Mouse (Mus musculus) embryo, embryonic 10.5 days (tissue): ENCODE results near the gene Defb25.

ENCODE experiments used
- DNase-seq: peaks from one replicate; pipeline ENCODE4 v3.0.0-alpha.2; 2015; ENCODE audit warnings: low spot score

Defb25 gene

DNA sequence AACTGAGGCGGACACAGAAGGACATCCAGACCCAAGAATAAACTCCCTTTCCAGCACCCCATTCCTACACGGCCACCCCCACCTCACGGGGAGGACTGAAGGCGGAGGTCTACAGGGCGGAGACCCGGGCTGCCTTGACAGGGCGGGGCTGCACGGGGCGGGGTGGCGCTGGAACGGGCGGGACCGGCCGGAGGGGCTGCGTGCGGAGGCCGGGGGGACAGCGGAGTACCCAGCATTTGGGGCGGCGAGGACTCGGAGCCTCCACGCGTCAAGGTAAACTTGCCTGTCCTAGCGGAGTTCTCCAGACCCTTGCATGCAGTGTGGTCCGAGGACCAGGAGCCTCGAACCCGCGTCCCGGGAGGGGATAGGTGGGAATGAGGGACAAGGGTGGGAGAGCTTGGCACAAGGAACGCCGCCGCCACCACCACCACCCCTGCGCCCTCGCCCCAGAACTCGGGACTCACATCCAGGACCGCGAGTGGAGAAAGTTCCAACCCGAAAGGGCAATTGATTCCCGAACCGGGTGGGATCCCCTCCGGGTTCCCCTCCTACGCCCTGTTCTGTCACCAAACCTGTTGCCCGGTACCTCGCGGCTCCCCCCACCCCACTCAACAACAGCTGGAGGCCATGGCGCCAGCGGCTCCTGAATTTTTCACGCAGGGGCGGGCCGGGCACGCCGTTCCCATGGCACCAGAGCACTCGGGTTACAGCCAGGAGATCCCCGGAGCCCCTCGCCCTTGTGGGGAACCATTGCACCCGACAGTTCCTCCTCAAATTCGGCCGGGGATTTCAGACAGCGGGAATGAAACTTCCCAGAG, 4.1 kb upstream of the Defb25 start, which contains the start of gene Rem1:
Gene Rem1 (plus strand): TSS at position 178 of the 818 bp plus-strand sequence.
- peak; percentile 52 for DNase-seq

DNA sequence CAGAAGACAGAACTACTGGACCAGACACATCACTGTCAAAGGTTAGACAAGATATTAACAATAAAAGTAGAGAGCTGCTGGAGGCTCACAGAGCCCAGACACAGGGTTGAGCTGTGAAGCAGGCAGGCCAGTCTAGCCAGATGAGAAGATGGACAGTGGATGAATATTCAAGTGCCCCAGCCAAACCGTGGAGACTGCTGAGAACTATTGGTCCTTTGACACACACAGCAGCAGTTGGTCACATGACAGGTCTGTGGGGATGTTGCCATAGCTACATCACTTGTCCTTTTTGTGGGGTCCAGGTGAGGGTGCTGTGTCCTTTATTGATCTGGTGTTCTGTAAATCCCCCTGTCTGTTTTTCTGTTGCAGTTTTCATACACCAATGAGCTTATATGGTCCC, 2.4 kb upstream of the Defb25 start:
- DNase-seq: no peak

GRCm38 (mm10) chr2:152624566-152624965, 1.7 kb upstream of the Defb25 start:
- no peak for DNase-seq

DNA sequence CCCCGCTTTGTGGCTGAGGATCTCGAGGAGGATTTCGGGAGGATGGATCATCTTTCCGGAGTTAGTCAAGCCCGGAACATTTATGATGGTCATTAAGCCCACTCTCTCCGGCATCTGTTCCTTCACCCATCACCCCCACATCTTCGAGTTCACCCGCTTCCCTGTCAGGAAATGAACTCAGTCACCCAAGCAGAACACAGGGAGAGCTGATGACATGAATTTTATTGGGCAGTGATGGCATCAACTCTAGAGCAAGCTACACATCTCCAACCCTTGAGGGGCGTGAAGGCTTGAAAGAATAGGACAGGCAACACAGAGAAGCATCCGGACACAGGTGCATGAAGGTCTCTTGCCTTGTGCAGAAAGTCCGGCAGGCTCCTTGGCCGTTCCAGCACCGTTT, 702 bp downstream of the Defb25 start:
- DNase-seq: no peak

- DNase-seq: no peak
Observed at GRCm38 (mm10) chr2:152620367-152621134, 2.3 kb downstream of the Defb25 start.

DNA sequence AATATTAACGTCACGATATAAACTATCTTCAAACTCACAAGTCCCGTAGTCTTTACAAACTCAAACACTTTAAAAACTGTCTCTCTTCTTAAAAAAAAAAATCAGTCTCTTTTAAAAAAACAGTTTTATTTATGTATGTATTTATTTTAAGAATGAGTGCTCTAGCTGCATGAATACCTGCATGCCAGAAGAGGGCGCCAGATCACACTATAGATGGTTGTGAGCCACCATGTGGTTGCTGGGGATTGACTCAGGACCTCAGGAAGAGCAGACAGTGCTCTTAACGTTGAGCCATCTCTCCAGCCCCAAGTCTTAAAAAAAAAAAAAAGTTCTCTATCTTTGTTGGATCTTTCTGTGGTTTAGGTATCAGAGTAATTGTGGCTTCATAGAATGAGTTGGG, 5.5 kb downstream of the Defb25 start:
- no peak for DNase-seq

GRCm38 (mm10) chr2:152616470-152616869, 6.4 kb downstream of the Defb25 start:
- no peak for DNase-seq

GRCm38 (mm10) chr2:152615563-152615962, 7.3 kb downstream of the Defb25 start:
- peak; percentile 92 for DNase-seq

- peak; percentile 37 for DNase-seq
Observed at GRCm38 (mm10) chr2:152612193-152612592, 10.7 kb downstream of the Defb25 start.

- no peak for DNase-seq
Observed at GRCm38 (mm10) chr2:152608719-152609118, 14.1 kb downstream of the Defb25 start.

GRCm38 (mm10) chr2:152607746-152608145, 15.1 kb downstream of the Defb25 start:
- DNase-seq: no peak

DNA sequence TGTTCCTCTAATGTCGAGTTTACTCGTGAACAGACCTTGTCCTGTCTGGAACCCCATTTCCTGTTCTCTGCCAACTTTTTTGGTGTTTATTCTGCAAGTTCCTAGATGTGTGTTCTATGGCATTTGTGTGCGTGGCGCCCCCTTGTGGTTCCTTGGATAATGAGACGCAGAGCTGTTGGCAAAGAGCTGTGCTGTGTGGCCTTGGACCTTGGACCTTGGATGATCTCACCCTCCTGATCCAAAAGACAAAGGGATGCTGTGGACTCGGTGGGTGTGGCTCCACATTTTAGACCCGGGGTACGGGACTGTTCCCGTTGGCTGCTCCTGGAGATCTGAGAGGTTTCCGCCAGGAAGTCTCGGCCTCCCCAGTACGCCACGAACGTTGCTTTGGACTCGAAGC, 18.8 kb downstream of the Defb25 start, which contains the start of gene Defb36:
Gene Defb36 (plus strand): TSS at position 271 of the 400 bp plus-strand sequence.
- DNase-seq: no peak

DNA sequence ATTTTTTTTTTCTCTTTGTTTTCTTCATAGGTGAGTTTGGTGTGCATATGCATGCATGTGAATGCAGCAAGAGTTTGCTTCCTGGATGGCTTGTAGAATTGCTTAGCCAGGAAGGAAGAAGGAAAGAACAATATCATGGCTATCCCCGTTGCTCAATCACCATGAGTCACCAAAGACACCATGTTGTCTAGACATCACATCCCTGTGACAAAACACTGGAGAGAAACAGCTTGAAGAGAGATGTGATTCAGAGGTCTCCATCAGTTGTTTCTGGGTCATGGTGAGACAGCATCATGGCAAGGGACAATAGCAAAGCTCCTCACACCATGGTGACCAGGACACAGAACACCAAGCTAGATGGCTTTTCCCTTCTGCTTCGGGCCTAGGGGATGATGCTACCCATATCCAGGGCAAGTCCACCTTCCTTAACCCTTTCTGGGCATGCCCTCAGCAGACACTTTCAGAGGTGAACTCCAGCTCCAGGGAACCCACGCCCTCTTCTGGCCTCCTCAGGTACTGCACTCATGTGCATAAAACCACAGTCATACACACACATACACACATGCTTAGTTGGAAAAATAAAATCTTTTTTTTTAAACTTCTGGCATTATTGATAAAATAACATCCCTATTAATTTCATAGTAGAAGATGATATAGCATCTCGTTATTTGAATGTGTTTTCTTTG, 21.4 kb downstream of the Defb25 start:
- no peak for DNase-seq

DNA sequence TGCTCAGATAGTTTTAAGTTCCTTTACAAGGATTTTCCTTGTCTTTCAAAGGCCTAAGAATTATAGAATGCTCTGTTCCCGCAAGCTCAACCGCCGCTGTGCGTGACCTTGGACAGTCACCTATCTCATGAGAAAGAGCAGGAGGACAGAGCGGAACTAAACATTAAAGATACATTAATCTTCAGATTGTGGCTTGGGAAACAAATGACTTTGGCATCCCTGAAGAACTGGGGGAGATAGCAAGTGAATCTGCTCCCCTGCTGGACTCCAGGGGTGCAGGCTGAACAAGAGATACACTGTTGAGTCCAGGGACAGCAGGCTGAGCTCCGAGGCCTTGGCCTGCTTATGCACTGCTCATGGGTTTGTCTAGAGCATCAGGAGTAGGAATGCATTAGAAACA, 22.8 kb downstream of the Defb25 start:
- DNase-seq: no peak

- DNase-seq: no peak
Observed at GRCm38 (mm10) chr2:152599299-152599698, 23.6 kb downstream of the Defb25 start, which contains the start of gene Defb45. Gene Defb45 (minus strand): TSS chr2:152599399.

GRCm38 (mm10) chr2:152589021-152589420, 33.8 kb downstream of the Defb25 start:
- no peak for DNase-seq

- no peak for DNase-seq
Observed at GRCm38 (mm10) chr2:152588450-152588849, 34.4 kb downstream of the Defb25 start.

DNA sequence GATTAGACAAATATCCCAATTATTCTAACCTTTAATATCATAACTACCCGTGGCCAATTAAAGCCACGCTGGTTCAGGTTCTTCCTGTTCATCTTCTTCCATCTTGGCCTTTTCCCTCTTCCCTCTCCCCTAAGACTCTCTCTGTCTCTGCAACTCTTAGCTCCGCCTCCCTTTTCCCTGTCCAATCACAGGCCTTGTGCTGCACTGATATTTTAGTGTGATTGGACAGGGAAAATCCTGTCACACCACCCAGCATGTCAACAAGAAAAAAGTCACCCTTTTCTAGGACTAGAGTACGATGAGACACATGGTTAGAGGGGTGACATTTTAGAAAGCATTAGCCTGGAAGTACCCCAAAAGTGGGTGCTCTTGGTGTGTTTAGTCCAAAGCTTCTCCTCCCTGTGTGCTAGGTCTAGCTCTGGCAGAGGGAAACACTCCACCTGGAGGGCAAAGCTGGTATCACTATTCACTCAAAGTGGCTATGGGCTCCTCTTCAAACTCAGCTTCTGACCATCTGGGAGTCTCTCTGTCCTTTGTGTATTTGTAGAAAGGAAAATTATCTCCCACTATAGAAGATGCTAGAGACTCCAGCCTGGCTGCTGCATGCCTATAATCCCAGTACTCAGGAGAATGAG, 35.8 kb downstream of the Defb25 start:
- peak; percentile 34 for DNase-seq

- no peak for DNase-seq
Observed at GRCm38 (mm10) chr2:152580612-152581011, 42.2 kb downstream of the Defb25 start.

GRCm38 (mm10) chr2:152580107-152580506, 42.7 kb downstream of the Defb25 start, which contains the start of gene Defb19:
Gene Defb19 (minus strand): TSS chr2:152580312.
- DNase-seq: no peak

- DNase-seq: no peak
Observed at GRCm38 (mm10) chr2:152573484-152573883, 49.4 kb downstream of the Defb25 start.
